Mouse (Mus musculus): ENCODE data around the gene Heyl.
A peak's percentile ranks its signal among the peaks of the same experiment; 100 is the strongest.
"Not testable (repeated sequence)": the region's sequence is repeated elsewhere in the genome, so short reads cannot be mapped to it uniquely, and the experiment has no call there.

The Heyl gene

DNA sequence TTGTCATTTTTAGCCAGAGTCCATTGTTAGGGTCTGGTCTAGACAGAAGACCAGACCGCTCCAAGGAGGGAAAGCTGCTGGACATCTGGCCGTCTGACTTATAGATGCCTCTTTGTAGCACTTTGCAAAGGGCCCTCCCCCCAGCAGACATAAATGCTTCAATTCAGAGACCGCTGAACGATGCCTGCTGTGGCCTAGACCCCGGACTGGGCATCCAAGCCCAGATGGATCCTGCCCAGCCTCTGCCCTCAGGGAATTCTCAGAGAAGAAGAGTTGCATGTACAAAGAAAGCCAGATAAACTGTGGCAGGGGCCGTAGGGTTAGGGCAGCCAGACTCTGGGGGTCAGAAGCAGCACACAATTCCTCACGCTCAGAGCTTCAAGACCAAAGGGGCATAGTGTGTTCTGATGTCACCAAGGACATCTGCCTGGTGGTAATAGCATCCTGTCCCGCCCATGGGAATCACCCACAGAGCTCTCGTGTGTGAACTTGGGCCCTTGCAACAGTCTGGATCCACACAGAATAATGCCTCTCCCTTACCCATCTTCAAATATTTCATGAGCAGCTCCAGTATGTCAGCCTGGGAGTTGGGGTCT, 2.6 kb downstream of the Heyl start:
- no peak for DNase-seq

DNA sequence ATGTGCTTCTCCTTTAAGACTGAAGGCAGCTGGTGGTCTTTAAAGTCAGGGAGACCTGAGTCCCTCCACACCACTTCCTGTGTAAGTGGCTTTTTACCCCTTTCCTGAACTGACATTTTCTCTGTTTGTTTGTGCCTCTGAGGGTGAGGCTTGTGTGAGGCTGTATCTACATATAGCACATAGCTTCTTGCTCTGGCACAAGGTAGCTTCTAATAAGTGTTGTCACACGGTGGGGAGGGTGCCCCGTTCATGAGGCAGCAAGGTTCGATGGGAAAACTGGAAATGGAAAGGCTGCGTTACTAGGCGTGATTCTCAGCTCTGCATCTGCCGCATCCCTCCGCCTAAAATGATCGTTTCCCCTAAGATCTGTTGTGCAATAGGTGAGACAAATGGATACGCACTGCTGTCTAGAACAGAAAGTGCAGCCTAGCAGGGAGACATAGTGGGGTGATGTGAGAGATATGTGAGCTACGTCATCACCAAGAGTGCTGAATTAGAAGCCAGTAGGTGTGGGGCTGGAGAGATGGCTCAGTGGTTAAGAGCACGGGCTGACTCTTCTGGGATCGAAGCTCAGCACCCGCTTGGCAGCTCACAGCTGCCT, 3.2 kb downstream of the Heyl start:
- no peak for DNase-seq

DNA sequence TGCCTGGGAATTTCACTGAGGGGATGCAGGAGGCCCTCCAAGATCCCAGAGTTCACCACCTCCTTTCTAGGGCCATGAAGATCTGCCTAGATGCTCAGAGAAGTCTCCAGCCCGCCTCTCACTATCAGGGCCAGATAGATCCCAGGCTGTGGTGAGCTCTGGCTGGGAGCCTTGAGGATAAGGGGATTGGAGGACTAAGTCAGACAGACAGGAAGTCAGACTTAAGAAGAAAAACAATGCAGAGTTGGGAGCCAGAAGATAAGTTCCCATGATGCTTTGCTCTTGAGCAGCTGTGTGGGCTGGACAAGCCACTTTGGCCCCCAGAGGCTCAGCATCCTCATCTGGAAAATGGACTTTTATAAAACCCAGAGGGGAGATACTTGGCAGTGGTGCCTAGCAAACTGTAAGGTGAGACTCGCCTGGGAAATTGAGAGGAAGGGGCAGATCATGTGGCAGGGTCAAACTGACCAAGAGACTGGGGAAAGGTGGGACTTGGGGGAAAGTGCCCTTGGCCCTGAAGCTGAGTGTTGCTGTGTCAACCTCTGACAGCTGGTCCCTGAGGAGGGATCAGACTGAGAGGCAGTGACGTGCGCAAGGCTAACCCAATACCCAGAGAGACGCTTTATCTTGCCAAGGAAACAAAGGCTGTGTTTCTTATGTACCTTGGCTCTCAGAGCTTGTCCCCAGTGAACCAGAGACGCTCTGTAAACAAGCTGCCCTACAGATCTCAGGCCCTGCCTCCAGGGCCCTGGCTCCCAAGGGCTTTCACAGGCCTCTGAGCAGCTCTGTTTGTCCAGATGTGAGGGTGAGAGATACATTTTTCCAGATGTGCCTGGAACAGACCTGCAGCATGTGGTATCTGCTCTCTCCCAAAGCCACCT, 4.3 kb downstream of the Heyl start:
- DNase-seq = no peak

DNA sequence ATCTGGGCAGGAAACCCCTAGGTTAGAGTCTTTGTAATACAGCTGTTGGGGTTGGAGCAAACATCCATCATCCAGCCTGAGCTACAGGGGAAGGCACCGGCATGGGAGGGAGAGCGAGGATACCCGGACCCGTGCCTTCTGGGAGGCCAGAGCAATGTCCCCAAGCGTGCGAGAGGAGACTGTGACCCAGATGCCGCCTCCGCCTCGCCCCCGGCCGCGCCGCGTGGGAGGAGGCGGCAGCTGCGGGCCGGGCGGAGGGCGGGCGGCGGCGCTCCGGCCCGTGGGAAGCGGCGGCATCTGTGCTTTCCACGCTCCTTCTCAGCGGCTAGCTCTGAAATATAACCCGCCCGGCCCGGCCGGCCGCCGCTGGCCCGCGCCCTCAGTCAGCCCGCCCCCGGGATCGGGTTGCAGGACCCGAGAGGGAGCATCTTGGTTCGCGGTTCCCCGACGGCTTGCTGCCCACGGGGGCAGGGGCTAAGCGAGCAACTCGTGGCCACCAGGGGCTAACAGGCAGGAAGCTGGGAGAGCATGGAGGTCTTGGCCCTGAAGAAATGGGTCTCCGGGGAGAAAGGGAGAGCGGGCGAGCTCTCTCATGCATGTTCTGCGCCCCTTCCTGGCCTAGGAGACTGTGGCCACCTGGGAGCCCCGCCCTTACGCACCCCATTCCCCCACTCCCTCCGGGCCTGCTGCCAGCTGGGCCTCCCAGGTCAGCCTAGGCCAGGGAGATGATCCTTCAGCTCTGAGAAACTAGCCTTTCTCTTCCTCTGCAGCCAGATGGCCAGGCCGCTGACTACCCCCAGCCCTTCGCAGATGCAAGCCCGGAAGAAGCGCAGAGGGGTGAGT, 6.2 kb downstream of the Heyl start:
- DNase-seq = no peak

DNA sequence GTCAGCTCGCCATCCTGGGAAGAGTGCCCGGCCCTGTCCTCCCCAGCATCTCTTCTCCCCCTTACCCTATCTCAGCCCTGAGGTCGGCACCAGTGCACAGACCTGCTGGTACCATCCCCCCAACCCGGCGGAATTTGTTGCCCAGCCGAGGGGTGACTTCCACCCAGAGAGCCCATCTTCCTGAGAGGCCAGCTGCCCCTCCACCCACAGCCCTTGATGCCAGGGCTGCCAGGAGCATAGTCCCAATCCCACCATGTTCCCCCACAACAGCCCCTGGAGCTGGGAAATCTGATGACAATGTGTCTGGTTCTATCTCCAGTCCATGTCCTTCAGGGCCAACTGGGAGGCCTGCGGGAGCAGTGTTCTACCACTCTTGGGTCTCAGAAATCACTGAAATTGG, 12.9 kb downstream of the Heyl start:
- DNase-seq = no peak

DNA sequence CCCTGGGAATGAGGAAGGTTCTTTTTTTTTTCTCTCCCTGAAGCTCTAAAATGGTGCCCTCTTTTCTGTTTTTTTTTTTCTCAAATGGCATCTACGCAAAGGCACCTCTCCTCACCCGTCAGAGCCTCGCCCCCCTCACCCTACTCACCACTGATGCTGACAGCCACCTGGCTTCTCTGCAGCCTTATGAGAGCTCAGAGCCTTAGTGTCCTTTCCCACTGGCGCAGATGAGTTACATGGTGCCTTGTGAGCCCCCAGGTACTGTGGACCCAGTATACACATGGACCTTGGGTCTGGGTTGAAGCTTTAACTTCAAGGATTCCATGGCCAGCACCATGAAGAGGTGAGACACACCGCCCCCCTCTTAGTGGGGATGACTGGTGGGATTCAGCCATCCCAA, 13.3 kb downstream of the Heyl start:
- DNase-seq = no peak

DNA sequence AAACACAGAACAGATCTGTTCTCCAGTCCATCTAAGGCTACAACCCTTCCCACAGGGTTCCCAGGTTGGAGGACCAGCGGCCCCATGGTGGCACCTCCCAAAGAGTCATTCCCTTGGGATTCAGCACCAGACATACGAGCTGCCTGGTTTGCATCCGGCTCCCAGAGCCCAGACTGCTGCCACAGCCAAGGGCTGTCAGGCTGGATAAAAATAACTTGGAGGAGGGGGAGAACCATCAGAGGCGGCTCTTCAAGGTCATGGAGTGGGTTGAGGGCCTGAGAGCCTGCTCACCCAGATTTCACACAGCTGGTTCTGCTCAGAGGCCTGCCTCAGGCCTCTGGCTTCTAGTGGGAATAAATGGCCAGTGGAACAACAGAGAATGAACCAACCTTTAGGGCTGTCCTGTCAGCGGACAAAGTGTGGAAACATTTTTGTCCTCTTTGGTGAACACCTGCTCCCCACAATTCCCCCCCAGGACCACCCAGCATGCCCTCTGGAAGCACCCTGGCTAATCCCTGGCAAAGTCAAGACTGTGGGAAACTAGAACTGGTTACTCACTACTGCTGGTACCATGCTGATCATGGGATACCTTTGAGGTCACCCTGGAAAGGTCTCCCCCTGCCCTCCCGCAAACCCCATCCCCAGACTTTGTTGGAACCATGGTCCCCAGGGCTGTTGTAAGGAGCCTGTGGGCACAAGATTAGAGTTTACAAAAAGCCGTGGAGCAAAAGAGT, 14.0 kb downstream of the Heyl start:
- DNase-seq = no peak

DNA sequence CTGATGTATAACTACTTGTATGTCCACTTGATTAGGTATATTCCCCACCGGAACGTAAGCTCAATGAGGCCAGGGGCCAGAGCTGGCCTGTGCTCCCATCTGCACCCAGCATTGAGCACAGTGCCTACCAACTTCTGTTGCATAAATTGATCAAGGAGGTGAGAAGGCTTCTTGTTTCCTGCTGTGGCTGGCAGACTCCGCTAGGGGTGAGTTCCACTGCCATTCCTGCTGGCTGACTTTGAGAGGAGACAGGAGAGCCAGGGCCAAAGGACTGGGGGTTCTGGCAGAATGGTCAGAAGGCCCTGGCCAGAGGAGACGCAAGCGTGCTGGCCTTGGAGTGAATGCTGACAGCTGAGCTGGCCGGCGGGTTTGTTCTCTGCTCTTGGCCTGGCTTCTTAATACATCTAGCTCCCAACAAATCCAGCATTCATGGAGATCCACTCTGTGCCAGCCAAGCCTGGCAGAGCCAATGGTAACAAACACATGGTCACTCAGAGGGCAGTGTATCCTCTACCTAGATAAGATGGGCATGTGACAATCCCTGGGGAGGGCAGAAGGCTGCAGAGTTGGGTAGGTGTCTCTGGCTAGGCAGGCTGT, 15.7 kb downstream of the Heyl start:
- peak; percentile 88 for DNase-seq

DNA sequence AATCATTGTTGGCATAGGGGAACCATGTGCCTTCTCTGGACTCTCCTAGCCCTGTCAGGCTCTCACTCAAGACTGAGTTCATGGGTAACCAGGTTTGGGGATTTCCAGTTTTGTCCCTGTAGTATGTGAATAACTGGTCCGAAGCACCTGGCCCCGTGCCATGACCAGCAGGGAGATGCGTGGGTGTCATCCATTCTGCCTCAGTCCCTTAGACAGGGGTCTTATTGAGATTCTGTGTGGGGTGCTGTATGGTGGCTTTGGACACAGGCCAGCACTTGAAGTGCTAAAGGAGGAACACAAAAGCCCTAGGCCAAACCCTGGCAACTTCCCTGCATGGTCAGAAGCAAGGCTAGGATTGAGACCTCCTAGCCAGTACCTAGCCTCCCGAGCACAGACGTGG, 18.9 kb downstream of the Heyl start:
- no peak for DNase-seq

DNA sequence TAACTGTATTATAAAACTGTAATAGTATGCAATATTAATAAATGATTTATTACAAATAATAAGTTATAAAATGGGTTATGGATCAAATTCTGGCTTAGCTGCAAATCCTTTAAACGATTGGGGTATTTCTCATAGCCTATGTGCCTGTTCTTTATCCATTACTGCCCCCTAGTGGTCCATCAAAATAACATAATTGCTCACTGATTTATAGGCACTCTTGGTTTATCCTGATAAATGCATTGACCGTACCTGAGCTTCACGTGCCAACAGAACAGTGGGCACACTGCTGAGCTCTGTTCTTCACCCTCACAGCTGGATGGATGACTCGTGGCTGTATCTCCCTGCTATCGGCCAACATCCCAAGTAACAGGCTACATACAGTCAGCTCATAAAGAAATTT, 21.3 kb downstream of the Heyl start:
- DNase-seq = peak; percentile 75

DNA sequence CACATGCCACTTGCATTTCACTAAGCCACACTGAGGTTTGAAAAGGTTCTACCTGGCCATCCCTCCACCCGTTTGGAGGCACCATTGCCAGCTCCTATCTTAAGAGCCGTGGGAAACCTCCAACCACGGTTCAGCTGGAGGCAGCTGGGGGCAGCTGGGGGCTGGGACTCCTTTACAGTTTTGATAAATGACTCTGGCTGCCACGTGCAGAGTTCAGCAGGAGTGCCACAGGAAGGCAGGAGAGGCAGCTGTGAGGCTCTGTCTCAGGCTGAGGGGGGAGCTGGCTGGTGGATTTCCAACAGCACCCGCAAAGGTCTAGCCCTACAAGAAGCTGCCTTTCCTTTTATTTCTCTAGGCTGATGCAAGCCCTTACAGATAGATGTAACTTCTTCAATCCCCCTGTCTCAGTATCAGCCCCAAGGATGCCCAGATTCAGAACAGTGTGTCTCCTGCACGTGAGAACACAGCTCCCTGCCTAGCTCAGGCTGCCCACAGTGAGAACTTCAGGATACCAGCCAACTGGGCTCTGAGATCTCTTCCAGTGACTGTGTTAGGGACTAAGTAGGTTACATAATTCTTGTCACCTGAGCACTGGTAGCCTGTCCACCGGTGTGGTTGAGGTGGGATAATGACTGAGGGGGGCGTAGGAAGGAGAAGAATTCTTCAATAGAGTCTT, 26.9 kb downstream of the Heyl start:
- no peak for DNase-seq

DNA sequence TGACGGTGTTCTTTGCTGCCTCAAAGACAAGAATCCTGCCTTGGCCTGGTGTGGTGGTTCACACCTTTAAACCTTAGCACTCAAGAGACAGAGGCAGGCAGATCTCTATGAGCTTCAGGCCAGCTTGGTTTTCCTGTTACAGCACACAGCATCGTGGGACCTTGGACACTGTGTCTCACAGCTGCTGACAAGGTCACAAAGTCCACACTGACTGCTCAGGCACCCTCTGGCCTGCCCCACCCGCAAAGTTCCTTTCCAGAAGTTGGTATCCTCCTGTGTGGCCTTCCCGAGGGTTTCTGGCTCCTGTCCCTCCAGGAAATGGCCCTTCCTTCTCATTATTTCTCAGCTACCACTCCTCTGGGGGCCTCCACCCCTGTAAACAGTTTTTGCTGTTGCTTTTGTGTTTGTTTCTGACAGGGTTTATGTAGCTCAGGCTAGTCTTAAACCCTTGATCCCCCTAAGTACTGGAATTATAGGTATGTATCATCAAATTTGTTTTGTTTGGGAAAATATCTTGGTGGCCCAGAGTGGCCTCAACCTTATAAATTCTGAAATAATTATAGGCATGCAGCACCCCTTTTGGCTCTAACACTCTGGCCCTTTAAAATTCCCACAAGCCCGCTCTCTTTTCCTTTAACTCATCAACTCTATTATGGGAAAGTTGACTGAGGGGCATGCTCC, 28.5 kb downstream of the Heyl start, which contains the start of gene Pabpc4:
TSS of gene Pabpc4 (plus strand) at position 631 of the 681 bp plus-strand sequence.
- no peak for DNase-seq

DNA sequence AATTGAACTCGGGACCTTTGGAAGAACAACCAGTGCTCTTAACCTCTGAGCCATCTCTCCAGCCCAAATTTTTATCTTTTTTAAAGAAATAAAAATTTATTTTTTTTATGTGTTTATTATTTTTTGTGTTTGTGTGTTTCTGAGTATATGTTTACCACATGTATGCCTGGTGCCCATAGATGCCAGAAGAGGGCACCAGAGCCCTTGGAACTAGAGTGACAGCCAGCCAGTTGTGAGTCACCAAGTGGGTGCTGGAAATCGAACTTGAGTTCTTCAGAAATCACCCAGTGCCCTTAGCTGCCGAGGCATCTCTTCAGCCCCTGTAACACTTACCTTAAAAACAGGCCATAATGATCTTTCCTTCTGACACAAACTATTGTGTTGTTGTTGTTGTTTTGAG, 37.7 kb downstream of the Heyl start:
- no peak for DNase-seq

DNA sequence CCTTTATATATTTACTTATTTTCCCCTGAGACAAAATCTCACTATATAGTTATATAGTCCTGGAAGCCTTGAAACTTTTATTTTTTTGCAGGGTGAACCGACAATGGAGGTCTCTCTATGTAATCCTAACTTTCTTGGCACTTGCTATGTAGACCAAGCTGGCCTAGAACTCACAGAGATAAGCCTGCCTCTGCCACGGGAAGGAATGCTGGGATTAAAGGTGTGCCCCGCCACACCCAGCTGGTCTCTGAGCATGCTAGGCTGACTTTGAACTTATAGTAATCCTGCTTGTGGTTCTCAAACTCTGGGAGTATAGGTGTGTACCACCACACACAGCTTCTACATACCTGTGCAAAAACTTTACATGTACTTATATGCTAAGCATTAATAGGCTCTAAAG, 46.8 kb downstream of the Heyl start:
- DNase-seq = no peak

DNA sequence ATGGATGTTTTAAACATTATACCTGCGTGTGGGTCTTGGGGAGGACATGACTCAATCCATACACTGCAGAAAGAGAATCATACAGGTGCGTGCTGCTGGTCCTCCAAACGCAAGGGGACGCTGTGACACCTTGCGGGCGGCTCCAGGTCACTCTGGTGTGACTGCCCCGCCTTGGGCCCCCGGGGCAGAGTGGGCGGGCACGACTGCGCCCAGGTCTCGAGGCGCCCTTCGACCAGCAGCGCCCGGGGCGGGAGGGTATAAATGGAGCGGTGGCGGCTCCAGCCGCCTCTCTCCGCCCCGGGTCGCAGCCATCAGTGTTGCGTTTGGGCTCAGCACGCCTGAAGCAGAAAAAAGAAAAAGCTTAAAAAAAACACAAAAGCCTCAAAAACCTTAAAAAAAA, 49.1 kb downstream of the Heyl start:
- DNase-seq = peak; percentile 89

DNA sequence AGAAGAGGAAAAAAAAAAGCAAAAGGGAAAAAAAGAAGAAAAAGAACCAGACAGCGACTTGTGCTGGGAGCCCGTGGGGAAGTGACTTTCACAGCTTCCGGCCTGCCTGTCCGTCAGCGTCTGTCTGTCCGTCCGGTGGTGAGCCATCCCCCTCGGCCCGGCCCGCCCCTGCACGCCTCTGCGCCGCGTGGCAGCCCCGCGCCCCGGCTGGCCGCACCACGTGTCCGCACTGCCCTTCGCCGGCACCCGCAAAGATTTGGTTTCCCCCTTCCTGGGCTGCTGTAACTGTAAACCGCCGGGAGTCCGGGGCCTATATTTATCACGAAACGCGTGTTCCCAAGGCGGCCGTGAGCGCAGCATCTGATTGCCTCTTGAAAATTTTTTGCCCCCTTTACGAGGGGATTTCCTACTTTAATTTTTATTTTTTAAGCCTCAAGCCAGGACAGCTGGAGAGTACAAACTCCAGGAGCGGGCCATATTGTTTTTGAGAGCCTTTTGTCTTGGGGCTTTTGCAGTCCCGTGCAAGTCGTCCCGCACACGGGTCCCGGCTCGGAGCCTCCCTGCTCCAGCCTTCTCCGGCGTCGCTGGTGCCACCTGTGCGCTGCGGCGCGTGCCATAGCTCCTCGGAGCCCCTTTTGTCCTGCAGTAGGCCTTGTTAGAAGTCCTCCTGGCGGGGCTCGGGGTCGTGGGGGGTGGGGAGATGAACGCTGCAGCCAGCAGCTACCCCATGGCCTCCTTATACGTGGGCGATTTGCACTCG, 49.7 kb downstream of the Heyl start:
- DNase-seq = not testable (repeated sequence)

DNA sequence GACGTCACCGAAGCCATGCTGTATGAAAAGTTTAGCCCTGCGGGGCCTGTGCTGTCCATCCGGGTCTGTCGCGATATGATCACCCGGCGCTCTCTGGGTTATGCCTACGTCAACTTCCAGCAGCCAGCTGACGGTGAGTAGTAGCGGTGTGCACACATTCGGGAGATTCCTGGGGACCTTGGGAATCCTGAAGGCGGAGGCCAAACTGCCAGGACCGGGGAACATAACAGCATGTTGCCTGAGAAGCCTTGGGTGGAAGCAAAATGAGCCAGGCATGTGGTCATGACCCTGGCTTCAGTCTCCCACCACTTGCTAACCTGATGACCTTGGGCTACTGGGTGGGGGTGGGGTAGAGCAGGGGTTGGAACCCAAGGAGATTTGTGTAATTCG, 50.3 kb downstream of the Heyl start:
- not testable (repeated sequence) for DNase-seq

DNA sequence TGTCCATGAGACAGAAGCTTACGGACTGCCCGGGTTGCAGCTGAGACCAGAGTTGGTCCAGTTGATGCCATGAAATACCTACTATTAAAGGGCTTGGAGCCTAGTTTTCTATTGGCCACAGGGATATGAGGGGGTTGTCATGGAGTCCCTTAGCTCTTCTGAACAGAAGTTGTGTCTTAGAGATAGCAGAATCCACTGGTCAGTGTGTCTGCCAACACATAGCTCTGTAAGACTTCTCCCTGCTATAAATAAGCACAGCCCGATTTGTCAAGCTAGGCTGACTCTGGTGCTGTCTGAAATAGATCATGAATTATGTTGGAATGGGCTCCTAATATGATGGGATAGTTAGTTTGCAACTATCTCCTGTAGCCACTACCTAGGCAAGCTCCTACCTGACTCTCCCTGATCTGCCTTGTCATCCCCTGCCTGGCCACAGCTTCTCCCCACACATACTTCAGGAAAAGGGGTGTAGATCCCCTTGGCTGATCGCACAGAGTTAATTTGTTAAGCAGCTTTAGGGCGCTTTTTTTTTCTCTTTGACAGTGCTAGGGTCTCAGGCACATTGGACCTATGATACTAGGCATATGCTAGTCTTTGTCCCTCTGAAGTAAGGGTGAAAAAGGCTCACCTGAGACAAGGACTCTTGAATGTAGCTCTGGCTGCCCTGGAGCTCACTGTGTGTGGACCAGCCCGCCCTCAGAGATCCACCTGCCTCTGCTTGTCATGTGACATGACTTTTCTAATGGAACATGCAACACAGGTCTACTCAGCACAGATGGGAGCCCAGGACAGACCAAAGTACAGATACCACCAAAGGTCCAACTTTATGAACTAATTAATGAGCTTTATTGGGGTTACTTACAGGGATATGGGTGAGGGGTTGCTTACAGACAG, 51.6 kb downstream of the Heyl start:
- DNase-seq = no peak

DNA sequence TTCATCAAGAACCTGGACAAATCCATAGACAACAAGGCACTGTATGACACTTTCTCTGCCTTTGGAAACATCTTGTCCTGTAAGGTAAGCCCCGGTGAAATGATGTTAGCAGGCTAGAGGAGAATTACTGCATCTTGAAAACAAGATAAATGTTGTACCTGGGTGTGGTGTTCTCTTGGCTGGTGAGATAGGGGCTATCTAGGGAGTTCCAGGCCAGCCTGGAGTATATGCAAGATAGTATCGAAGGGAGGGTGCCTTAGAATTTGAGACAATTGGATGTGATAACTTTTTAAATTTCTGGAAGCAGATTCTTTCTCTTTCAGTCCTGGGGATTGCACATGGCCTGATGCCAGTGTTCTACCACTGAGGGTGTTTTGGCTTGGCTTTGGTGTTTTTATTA, 53.4 kb downstream of the Heyl start:
- no peak for DNase-seq
